Mouse (Mus musculus) ES-E14 (cell line): ENCODE data around the gene Aldh8a1. TPM values are rescaled to one million over a fixed set of nuclear protein-coding genes. Genes with fewer than 3 reads are reported as not detected.

Source experiments
- DNase-seq: peaks from one replicate; pipeline ENCODE4 v3.0.0-alpha.2; 2013; ENCODE audit warnings: low read depth, low spot score
- H3K27ac ChIP-seq: 2 replicates; pipeline ENCODE4 v1.5.1; 2012; ENCODE audit warnings: low read depth, mild to moderate bottlenecking, low read length, moderate library complexity, mixed read lengths; ENCODE audit not compliant: poor library complexity, insufficient read depth, severe bottlenecking
- H3K36me3 ChIP-seq: 2 replicates; pipeline ENCODE4 v1.6.1; 2012; ENCODE audit warnings: mild to moderate bottlenecking, low read length, moderate library complexity, mixed read lengths; ENCODE audit not compliant: control insufficient read depth, poor library complexity, insufficient read depth, severe bottlenecking
- H3K4me1 ChIP-seq, 2 experiments: fragments of 150-350 bp in 1 of 2; sonication (generic) in 1 of 2; 2 replicates each; pipeline ENCODE4 v1.6.1; 2012; ENCODE audit warnings: low read length in 2 of 2, mild to moderate bottlenecking in 1 of 2, mixed read lengths in 1 of 2; ENCODE audit not compliant: control insufficient read depth in 2 of 2, insufficient read depth in 2 of 2, poor library complexity in 1 of 2
- H3K4me3 ChIP-seq, 2 experiments: fragments of 150-350 bp in 1 of 2; sonication (generic) in 1 of 2; 2 replicates each; pipeline ENCODE4 v1.5.1; 2012; ENCODE audit warnings: low read length in 2 of 2, low read depth in 1 of 2, mild to moderate bottlenecking in 1 of 2, mixed read lengths in 1 of 2; ENCODE audit not compliant: insufficient read depth in 1 of 2, poor library complexity in 1 of 2, severe bottlenecking in 1 of 2
- H3K9ac ChIP-seq: 2 replicates; pipeline ENCODE4 v1.6.1; 2012; ENCODE audit warnings: low read depth, mild to moderate bottlenecking, low read length, mixed read lengths; ENCODE audit not compliant: poor library complexity, insufficient read depth, severe bottlenecking
- H3K9me3 ChIP-seq: fragments of 150-350 bp; sonication (generic); 2 replicates; pipeline ENCODE4 v1.6.1; 2012; ENCODE audit warnings: low read depth, mild to moderate bottlenecking, low read length; ENCODE audit not compliant: control insufficient read depth, insufficient read depth
- CHD2 ChIP-seq: IDR thresholded peaks from 2 replicates; pipeline ENCODE4 v1.6.1; 2014; ENCODE audit warnings: mild to moderate bottlenecking, low read depth, low read length, inconsistent platforms
- HCFC1 ChIP-seq: IDR thresholded peaks from 2 replicates; pipeline ENCODE4 v1.6.1; 2012; ENCODE audit warnings: low read length, inconsistent platforms, borderline replicate concordance; ENCODE audit not compliant: insufficient read depth
- MAFK ChIP-seq: IDR thresholded peaks from 2 replicates; pipeline ENCODE4 v1.6.1; 2014; ENCODE audit warnings: mild to moderate bottlenecking, low read depth, low read length, inconsistent platforms; ENCODE audit not compliant: insufficient read depth
- ZC3H11A ChIP-seq: IDR thresholded peaks from 2 replicates; pipeline ENCODE4 v1.6.1; 2012; ENCODE audit warnings: low read depth, mild to moderate bottlenecking, inconsistent platforms, low read length, borderline replicate concordance
- ZNF384 ChIP-seq: IDR thresholded peaks from 2 replicates; pipeline ENCODE4 v1.6.1; 2012; ENCODE audit warnings: low read depth, low read length, inconsistent platforms
- in situ Hi-C, 2 experiments: fragments of 600-800 bp; cut with MboI; formaldehyde crosslinking; loops; one replicate each; pipeline ENCODE4 v1.15.1; 2025; ENCODE audit warnings: low sequenced_read_pairs in 2 of 2, inconsistent platforms in 1 of 2; ENCODE audit not compliant: unreplicated experiment in 2 of 2
- total RNA-seq: library from RNA; depleted of rRNA; stranded (reverse); fragments of 300-350 nt; gene quantifications from 2 replicates; pipeline ENCODE4 v1.2.3, GENCODE M21; 2012

The Aldh8a1 gene
- total RNA-seq, 1 experiment, result 0.13 TPM

GRCm38 (mm10) chr10:21354506-21354905 lies 22.6 kb upstream of the Aldh8a1 start:
- Histone ChIP-seq H3K4me1 (no peaks in the 10 kb centered on the region), H3K9ac (no peak overlapping the region), H3K4me3 (no peak overlapping the region), H3K27ac (no peak overlapping the region), H3K36me3 (peaks cover 20% of the 10 kb centered on the region), H3K9me3 (no peaks in the 10 kb centered on the region)
- in situ Hi-C loops, result no loop called here
- TF ChIP-seq HCFC1, result no peak
- no peak for DNase-seq

GRCm38 (mm10) chr10:21357986-21358385 lies 19.1 kb upstream of the Aldh8a1 start:
- in situ Hi-C loops, result no loop called here
- Histone ChIP-seq H3K27ac (no peak overlapping the region), H3K4me3 (no peak overlapping the region), H3K4me1 (no peaks in the 10 kb centered on the region), H3K9me3 (no peaks in the 10 kb centered on the region), H3K36me3 (peaks cover 8% of the 10 kb centered on the region), H3K9ac (no peak overlapping the region)
- TF ChIP-seq MAFK (no peak), ZC3H11A (no peak), ZNF384 (no peak), CHD2 (no peak), HCFC1 (no peak)
- DNase-seq, result no peak

GRCm38 (mm10) chr10:21359086-21359485 lies 18.0 kb upstream of the Aldh8a1 start:
- Histone ChIP-seq H3K9me3 (no peaks in the 10 kb centered on the region), H3K4me3 (no peak overlapping the region), H3K36me3 (peaks cover 9% of the 10 kb centered on the region), H3K9ac (no peak overlapping the region), H3K27ac (no peak overlapping the region), H3K4me1 (no peaks in the 10 kb centered on the region)
- TF ChIP-seq ZC3H11A, result no peak
- TF ChIP-seq MAFK, result no peak
- in situ Hi-C loops, result no loop called here
- no peak for DNase-seq

- Histone ChIP-seq H3K9ac (no peak overlapping the region), H3K4me1 (peaks cover 0 to 1% of the 10 kb centered on the region in 2 experiments; a peak in 1 of 4 replicates), H3K36me3 (peaks cover 19% of the 10 kb centered on the region), H3K4me3 (no peak overlapping the region), H3K9me3 (no peaks in the 10 kb centered on the region), H3K27ac (no peak overlapping the region)
- DNase-seq, result no peak
- TF ChIP-seq CHD2, result no peak
- no peak for TF ChIP-seq MAFK
- no peak for TF ChIP-seq HCFC1
- no peak for TF ChIP-seq ZNF384
- TF ChIP-seq ZC3H11A, result no peak
- in situ Hi-C loops, result no loop called here
Measured at GRCm38 (mm10) chr10:21361871-21362270, 15.2 kb upstream of the Aldh8a1 start.

- in situ Hi-C loops, result no loop called here
Measured at GRCm38 (mm10) chr10:21363297-21363696, 13.8 kb upstream of the Aldh8a1 start.

More at GRCm38 (mm10) chr10:21363297-21363696, 13.8 kb upstream of the Aldh8a1 start:
- TF ChIP-seq MAFK, result no peak
- TF ChIP-seq CHD2, result no peak
- no peak for TF ChIP-seq ZC3H11A
- no peak for TF ChIP-seq ZNF384
- TF ChIP-seq HCFC1, result no peak
- no peak for DNase-seq
- Histone ChIP-seq H3K9ac (no peak overlapping the region), H3K4me3 (no peak overlapping the region), H3K4me1 (peaks cover 0 to 1% of the 10 kb centered on the region in 2 experiments; a peak in 1 of 4 replicates), H3K36me3 (peaks cover 23% of the 10 kb centered on the region), H3K9me3 (no peaks in the 10 kb centered on the region), H3K27ac (no peak overlapping the region)
